Mouse (Mus musculus) erythroblast, adult 5-6 weeks (primary cell): ENCODE measurements around the gene Cdkn1c. TPM values are rescaled to one million over a fixed set of nuclear protein-coding genes. Genes with fewer than 3 reads are reported as not detected.

ENCODE experiments used
- ATAC-seq: replicated peaks from 2 replicates; pipeline ENCODE4 v1.8.0; 2016; ENCODE audit warnings: moderate number of reproducible peaks, mild to moderate bottlenecking, moderate TSS enrichment, inconsistent platforms; ENCODE audit not compliant: poor library complexity, low FRiP score, severe bottlenecking
- total RNA-seq, 2 experiments: library from RNA; stranded (forward) in 1 of 2; stranded (reverse) in 1 of 2; fragments of 150-400 nt in 1 of 2; fragments of 200-764, 138-1000 nt in 1 of 2; gene quantifications; 2 replicates each; pipeline versions ENCODE4 v1.2.3 to v1.2.4; 2015 to 2017; ENCODE audit warnings: low replicate concordance in 2 of 2

Cdkn1c gene
- total RNA-seq, 2 experiments from 2014 or later = 0.09 TPM; not detected in 1

- no peak for ATAC-seq
Observed at GRCm38 (mm10) chr7:143444580-143444954, 16.3 kb downstream of the Cdkn1c start.

GRCm38 (mm10) chr7:143438965-143439364 lies 21.9 kb downstream of the Cdkn1c start:
- ATAC-seq = no peak

GRCm38 (mm10) chr7:143437894-143438581 lies 22.8 kb downstream of the Cdkn1c start:
- no peak for ATAC-seq

GRCm38 (mm10) chr7:143437231-143437893 lies 23.5 kb downstream of the Cdkn1c start:
- ATAC-seq = no peak

- no peak for ATAC-seq
Observed at GRCm38 (mm10) chr7:143433331-143433730, 27.5 kb downstream of the Cdkn1c start.

GRCm38 (mm10) chr7:143432631-143433030 lies 28.2 kb downstream of the Cdkn1c start:
- no peak for ATAC-seq

- no peak for ATAC-seq
Observed at GRCm38 (mm10) chr7:143428814-143429499, 31.9 kb downstream of the Cdkn1c start.

GRCm38 (mm10) chr7:143428142-143428813 lies 32.6 kb downstream of the Cdkn1c start:
- no peak for ATAC-seq

GRCm38 (mm10) chr7:143419585-143420160 lies 41.2 kb downstream of the Cdkn1c start:
- no peak for ATAC-seq

- no peak for ATAC-seq
Observed at GRCm38 (mm10) chr7:143417875-143418274, 43.0 kb downstream of the Cdkn1c start.

- no peak for ATAC-seq
Observed at GRCm38 (mm10) chr7:143416406-143416805, 44.4 kb downstream of the Cdkn1c start.

GRCm38 (mm10) chr7:143415070-143415469 lies 45.8 kb downstream of the Cdkn1c start:
- ATAC-seq = no peak

- no peak for ATAC-seq
Observed at GRCm38 (mm10) chr7:143412606-143413005, 48.2 kb downstream of the Cdkn1c start.

- no peak for ATAC-seq
Observed at GRCm38 (mm10) chr7:143408615-143409021, 52.2 kb downstream of the Cdkn1c start.

Other genes starting within 250 kb of the Cdkn1c start
- not detected in 2 replicates for gene Slc22a18, start 12.7 kb upstream of the Cdkn1c start, total RNA-seq (2015; ENCODE audit: low replicate concordance)
- not detected in 2 replicates for gene Slc22a18, start 12.7 kb upstream of the Cdkn1c start, total RNA-seq (2017; ENCODE audit: low replicate concordance)
- gene Phlda2, start 42.1 kb upstream of the Cdkn1c start, total RNA-seq (2015; ENCODE audit: low replicate concordance) = not detected in 2 replicates
- gene Phlda2, start 42.1 kb upstream of the Cdkn1c start, total RNA-seq (2017; ENCODE audit: low replicate concordance) = not detected in 2 replicates
- 40.7 and 45.1 TPM in 2 replicates for gene Nap1l4, start 88.1 kb upstream of the Cdkn1c start, total RNA-seq (2015; ENCODE audit: low replicate concordance)
- gene Nap1l4, start 88.1 kb upstream of the Cdkn1c start, total RNA-seq (2017; ENCODE audit: low replicate concordance) = 89.7 and 118 TPM in 2 replicates
- 60.9 and 87.4 TPM in 2 replicates for gene Cars, start 139.0 kb upstream of the Cdkn1c start, total RNA-seq (2015; ENCODE audit: low replicate concordance)
- gene Cars, start 139.0 kb upstream of the Cdkn1c start, total RNA-seq (2017; ENCODE audit: low replicate concordance) = 120 and 157 TPM in 2 replicates
- 3.5 and 5.2 TPM in 2 replicates for gene Tnfrsf26, start 167.7 kb upstream of the Cdkn1c start, total RNA-seq (2015; ENCODE audit: low replicate concordance)
- 4.2 and 4.4 TPM in 2 replicates for gene Tnfrsf26, start 167.7 kb upstream of the Cdkn1c start, total RNA-seq (2017; ENCODE audit: low replicate concordance)
- gene Tnfrsf22, start 188.6 kb upstream of the Cdkn1c start, total RNA-seq (2015; ENCODE audit: low replicate concordance) = 1.7 and 3.7 TPM in 2 replicates
- gene Tnfrsf22, start 188.6 kb upstream of the Cdkn1c start, total RNA-seq (2017; ENCODE audit: low replicate concordance) = 0.34 TPM in 1 of 2 replicates, not detected in the other
- 3.3 and 4.0 TPM in 2 replicates for gene Tnfrsf23, start 224.8 kb upstream of the Cdkn1c start, total RNA-seq (2015; ENCODE audit: low replicate concordance)
- 0.28 TPM in 1 of 2 replicates, not detected in the other for gene Tnfrsf23, start 224.8 kb upstream of the Cdkn1c start, total RNA-seq (2017; ENCODE audit: low replicate concordance)